ENCODE assay signal across 9 mouse cellular contexts in the genomic region with DNA sequence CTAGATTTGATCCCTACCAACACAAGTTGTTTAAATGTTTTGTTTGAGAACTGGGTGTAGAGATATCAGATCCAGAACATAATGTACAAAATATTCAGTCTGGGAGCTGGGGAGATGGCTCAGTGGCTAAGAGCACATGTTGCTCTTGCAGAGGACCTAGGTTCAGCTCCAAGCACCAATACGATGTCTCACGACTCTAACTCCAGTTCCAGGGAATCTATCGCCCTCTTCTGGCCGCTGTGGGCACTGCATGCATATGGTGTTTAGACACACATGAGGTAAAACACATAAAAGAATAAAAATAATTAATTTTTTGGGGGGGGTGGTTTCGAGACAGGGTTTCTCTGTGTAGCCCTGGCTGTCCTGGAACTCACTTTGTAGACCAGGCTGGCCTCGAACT. TPM values are rescaled to one million over a fixed set of nuclear protein-coding genes. Genes with fewer than 3 reads are reported as not detected.
DNase-seq lines count a peak whose midpoint lies in the region; ATAC-seq lines count a peak whose summit lies in the region.
"Had no signal": no experiment of that assay in that cellular context is flagged by ENCODE, and none has a peak within 500 bp of the region (broad histone marks: within the 10 kb centered on the region; RNA-seq: fewer than 3 reads in every experiment).

No protein-coding gene starts in this region.

- 42% methylated on average over 6 of the region's 6 CpGs for WGBS in liver, embryonic 12.5 days (ENCODE audit: insufficient replicate concordance)
- WGBS in embryonic facial prominence, embryonic 11.5 days: 43% methylated on average over 6 of the region's 6 CpGs

- H3K4me3 ChIP-seq in liver, embryonic 12.5 days: no peak overlapping the region
- H3K4me3 ChIP-seq in embryonic facial prominence, embryonic 11.5 days (ENCODE audit: low read depth, low read length): no peak overlapping the region

- no peaks in the 10 kb centered on the region for H3K27me3 ChIP-seq in liver, embryonic 12.5 days (replicated peaks)
- no peaks in the 10 kb centered on the region for H3K27me3 ChIP-seq in embryonic facial prominence, embryonic 11.5 days (ENCODE audit: control insufficient read depth, insufficient read depth, low read length)

- no peak overlapping the region for H3K4me2 ChIP-seq in liver, embryonic 12.5 days
- H3K4me2 ChIP-seq in embryonic facial prominence, embryonic 11.5 days (ENCODE audit: low read depth, low read length): no peak overlapping the region

- H3K27ac ChIP-seq in liver, embryonic 12.5 days: no peak overlapping the region
- no peak overlapping the region for H3K27ac ChIP-seq in embryonic facial prominence, embryonic 11.5 days (replicated peaks; ENCODE audit: low read depth, low read length)

- H3K36me3 ChIP-seq in liver, embryonic 12.5 days: no peaks in the 10 kb centered on the region
- H3K36me3 ChIP-seq in embryonic facial prominence, embryonic 11.5 days (replicated peaks; ENCODE audit: control insufficient read depth, insufficient read depth, low read depth, low read length): no peaks in the 10 kb centered on the region

- peaks cover 45% of the 10 kb centered on the region for H3K4me1 ChIP-seq in liver, embryonic 12.5 days
- H3K4me1 ChIP-seq in embryonic facial prominence, embryonic 11.5 days (ENCODE audit: control insufficient read depth, insufficient read depth, low read length): 0 out of 2 replicates have a peak, but pooled peaks cover 2% of the 10 kb centered on the region

- H3K9me3 ChIP-seq in liver, embryonic 12.5 days (replicated peaks): no peaks in the 10 kb centered on the region
- H3K9me3 ChIP-seq in embryonic facial prominence, embryonic 11.5 days (replicated peaks; ENCODE audit: control insufficient read depth, low read length): no peaks in the 10 kb centered on the region

- no peak overlapping the region for H3K9ac ChIP-seq in liver, embryonic 12.5 days
- H3K9ac ChIP-seq in embryonic facial prominence, embryonic 11.5 days (replicated peaks; ENCODE audit: low read length): no peak overlapping the region

- peak; percentile 38 to 60 for DNase-seq in cerebellum, postnatal 25 days
- no peak for DNase-seq in cerebellum, adult 11-12 months
- DNase-seq in liver: peak; percentile 73
- DNase-seq in embryonic facial prominence, embryonic 11.5 days (ENCODE audit: low spot score): peak; percentile 56
- DNase-seq in retina, embryonic 14.5 days (ENCODE audit: low spot score): peak; percentile 54
- DNase-seq in layer of hippocampus, adult 8-10 months (ENCODE audit: low spot score in 2 of 2): no peak
- no peak for DNase-seq in ovary, postnatal 10 days (ENCODE audit: low spot score)

- ATAC-seq in liver, embryonic 12.5 days: no peak
- no peak for ATAC-seq in embryonic facial prominence, embryonic 11.5 days (replicated peaks; ENCODE audit: insufficient number of reproducible peaks, low FRiP score, low TSS enrichment, low read depth)

RNA-seq across cellular contexts. Expression of a gene that starts 23.3 kb away (rescaled TPM):
- polyA plus RNA-seq in liver, embryonic 12.5 days (2016; fragmentation: Nextera tagmentation; extraction: Ambion mirVana): 18.3 and 18.9 TPM in 2 replicates
- 21.4 and 25.3 TPM in 2 replicates for polyA plus RNA-seq in embryonic facial prominence, embryonic 11.5 days (2014; fragmentation: Nextera tagmentation; extraction: Ambion mirVana)
- total RNA-seq in layer of hippocampus, adult 8-10 months (2022): 10 to 100 TPM; 55.4 to 73.6 (median 64.1) TPM

RNA-seq across cellular contexts. Expression of a gene that starts 42.5 kb away (rescaled TPM):
- 0.51 and 1.7 TPM in 2 replicates for polyA plus RNA-seq in liver, embryonic 12.5 days (2016; fragmentation: Nextera tagmentation; extraction: Ambion mirVana)
- not detected in 2 replicates for polyA plus RNA-seq in embryonic facial prominence, embryonic 11.5 days (2014; fragmentation: Nextera tagmentation; extraction: Ambion mirVana)
- 10 to 100 TPM; 20.4 to 38.3 (median 34.6) TPM for total RNA-seq in layer of hippocampus, adult 8-10 months (2022)
- polyA plus RNA-seq: heart, embryonic 16.5 days had no signal

Comparison
In these comparisons a context has a peak if more than half of its experiments do, and no peak if none do; other contexts are left out.
1. DNase-seq: peak in cerebellum, postnatal 25 days (2 of 2), liver (single experiment), embryonic facial prominence, embryonic 11.5 days (single experiment) and retina, embryonic 14.5 days (single experiment); none in cerebellum, adult 11-12 months (single experiment), layer of hippocampus, adult 8-10 months (0 of 2) and ovary, postnatal 10 days (single experiment).